Mouse (Mus musculus): ENCODE measurements around the gene Msi1. TPM values are rescaled to one million over a fixed set of nuclear protein-coding genes. Genes with fewer than 3 reads are reported as not detected.

Msi1 gene
- total and polyA plus RNA-seq, 3 experiments, result 3.5 to 5.7 TPM; not detected in 1

DNA sequence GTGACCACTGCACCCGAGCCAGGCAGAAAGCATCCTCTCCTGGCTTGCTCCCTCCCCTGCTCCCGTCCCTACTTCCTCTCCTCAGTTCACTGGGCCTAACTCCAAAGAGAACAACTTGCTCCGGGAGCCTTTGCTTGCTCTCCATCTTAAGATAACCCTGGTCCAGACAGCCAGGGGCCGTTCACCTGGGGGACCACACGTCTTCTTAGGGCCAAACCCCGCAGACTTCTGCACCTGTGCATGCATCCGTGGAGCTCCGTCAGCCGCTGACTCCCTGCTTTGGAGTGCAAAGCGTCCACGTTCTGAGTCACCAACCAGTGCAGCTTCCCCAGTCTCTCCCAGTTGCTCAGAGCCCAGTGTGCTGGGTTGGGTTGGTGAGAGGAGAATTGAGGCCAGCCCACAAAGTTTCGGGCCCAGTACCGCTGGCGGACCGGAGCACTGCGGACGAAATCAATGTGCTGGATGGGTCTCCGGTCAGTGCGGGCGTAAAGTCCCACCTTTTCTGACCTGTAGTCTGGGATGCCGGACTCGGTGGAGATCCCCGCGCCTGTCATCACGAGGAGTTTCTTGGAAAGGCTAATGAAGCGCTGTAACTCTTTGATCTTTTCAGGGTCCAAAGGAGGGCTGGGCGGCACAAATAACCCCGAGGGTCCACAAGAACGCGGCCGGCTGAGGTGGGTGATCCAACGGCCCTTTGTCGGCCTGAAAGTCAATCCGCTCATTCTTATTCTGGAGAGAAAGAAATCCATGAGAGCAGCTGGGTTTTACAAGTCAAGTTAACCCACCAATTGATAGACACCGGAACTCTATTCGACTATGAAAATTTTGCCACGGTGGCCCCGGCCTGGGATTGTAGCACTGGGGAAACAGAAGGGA, 53.2 kb downstream of the Msi1 start:
- TF ChIP-seq RCOR1 (IDR thresholded peaks at IDR 0.05; ENCODE audit: low read depth, low read length) (no peak), MEF2A (IDR thresholded peaks at IDR 0.05; ENCODE audit: extremely low read depth, insufficient replicate concordance, low read depth, low read length, poor library complexity, severe bottlenecking) (no peak), CHD2 (IDR thresholded peaks at IDR 0.05; ENCODE audit: low read length) (no peak), NRF1 (IDR thresholded peaks at IDR 0.05; ENCODE audit: insufficient read depth, low read depth, low read length, poor library complexity, severe bottlenecking) (no peak), ZC3H11A (IDR thresholded peaks at IDR 0.05; ENCODE audit: low read depth, low read length) (no peak), UBTF (IDR thresholded peaks at IDR 0.05; ENCODE audit: borderline replicate concordance, insufficient read depth, low read depth, low read length) (no peak), TCF12 (IDR thresholded peaks at IDR 0.05; ENCODE audit: low read depth, low read length) (no peak), SIN3A (IDR thresholded peaks at IDR 0.05; ENCODE audit: low read length) (no peak), HCFC1 (IDR thresholded peaks at IDR 0.05; ENCODE audit: low read depth, low read length) (no peak), ELF1 (IDR thresholded peaks at IDR 0.05; ENCODE audit: low read depth, low read length) (no peak)
- H3K9me3 ChIP-seq (replicated peaks; ENCODE audit: insufficient read depth, low read length), result no peaks in the 10 kb centered on the region
- no peaks in the 10 kb centered on the region for H3K27me3 ChIP-seq (ENCODE audit: control insufficient read depth in 1 of 2, insufficient read depth in 2 of 2, low read length in 2 of 2)
- DNase-seq (ENCODE audit: low read depth, low spot score), result no peak
- no peak overlapping the region for H3K27ac ChIP-seq (ENCODE audit: control insufficient read depth, low read depth, low read length)
- no peak overlapping the region for H3K9ac ChIP-seq (ENCODE audit: control insufficient read depth, low read depth, low read length, poor library complexity, severe bottlenecking)
- no peaks in the 10 kb centered on the region for H3K79me2 ChIP-seq (ENCODE audit: control insufficient read depth, insufficient read depth, low read length, poor library complexity)
- no peaks in the 10 kb centered on the region for H3K36me3 ChIP-seq (ENCODE audit: control insufficient read depth in 1 of 2, insufficient read depth in 2 of 2, low read length in 2 of 2)
- H3K4me3 ChIP-seq (ENCODE audit: control insufficient read depth in 1 of 2, insufficient read depth in 1 of 2, low read depth in 2 of 2, low read length in 2 of 2), result no peak overlapping the region
- H3K4me1 ChIP-seq (ENCODE audit: control insufficient read depth in 1 of 2, insufficient read depth in 2 of 2, low read length in 2 of 2), result no peaks in the 10 kb centered on the region

- H3K4me1 ChIP-seq (ENCODE audit: control insufficient read depth in 1 of 2, insufficient read depth in 2 of 2, low read length in 2 of 2), result 0 out of 4 replicates have a peak, but pooled peaks cover 0 to 1% of the 10 kb centered on the region in 2 experiments
- no peaks in the 10 kb centered on the region for H3K79me2 ChIP-seq (ENCODE audit: control insufficient read depth, insufficient read depth, low read length, poor library complexity)
- H3K36me3 ChIP-seq (ENCODE audit: control insufficient read depth in 1 of 2, insufficient read depth in 2 of 2, low read length in 2 of 2), result peaks cover 0 to 2% of the 10 kb centered on the region in 2 experiments; a peak in 2 of 4 replicates
- H3K9me3 ChIP-seq (replicated peaks; ENCODE audit: insufficient read depth, low read length), result no peaks in the 10 kb centered on the region
- H3K27ac ChIP-seq (ENCODE audit: control insufficient read depth, low read depth, low read length), result no peak overlapping the region
- H3K27me3 ChIP-seq (ENCODE audit: control insufficient read depth in 1 of 2, insufficient read depth in 2 of 2, low read length in 2 of 2), result no peaks in the 10 kb centered on the region
- H3K4me3 ChIP-seq (ENCODE audit: control insufficient read depth in 1 of 2, insufficient read depth in 1 of 2, low read depth in 2 of 2, low read length in 2 of 2), result peak overlapping the region in 1 of 2 experiments; percentile 61; a peak in 2 of 4 replicates
- H3K9ac ChIP-seq (ENCODE audit: control insufficient read depth, low read depth, low read length, poor library complexity, severe bottlenecking), result no peak overlapping the region
- peak; percentile 41 for DNase-seq (ENCODE audit: low read depth, low spot score)
- TF ChIP-seq CTCF (IDR thresholded peaks at IDR 0.05 in 2 of 3, conservative IDR thresholded peaks at IDR 0.05 in 1 of 3; ENCODE audit: control insufficient read depth in 1 of 3, insufficient read depth in 1 of 3, low read depth in 2 of 3, low read length in 3 of 3, poor library complexity in 1 of 3, severe bottlenecking in 1 of 3) (0 out of 6 replicates have a peak, but pooled peaks of 1 of the 3 experiments have one; percentile 23), E2F4 (IDR thresholded peaks at IDR 0.05; ENCODE audit: borderline replicate concordance, low read depth, low read length) (no peak)
Measured at GRCm38 (mm10) chr5:115483385-115483784, 54.0 kb downstream of the Msi1 start.

Data from MEL (cell line).